7 mouse cellular contexts compared by ENCODE assay signal in genomic region chr7:38019770-38020169, GRCm38 (mm10). TPM values are rescaled to one million over a fixed set of nuclear protein-coding genes. Genes with fewer than 3 reads are reported as not detected.
DNase-seq lines count a peak whose midpoint lies in the region; ATAC-seq and TF ChIP-seq lines count a peak whose summit lies in the region.

No protein-coding gene starts in this region.

- WGBS in lung, postnatal 0 days, result 43% methylated on average over 2 of the region's 2 CpGs
- 49% methylated on average over 2 of the region's 2 CpGs for WGBS in lung, adult 2 months
- WGBS in forebrain, embryonic 13.5 days, result 42% methylated on average over 2 of the region's 2 CpGs
- WGBS in limb, embryonic 14.5 days, result 26% methylated on average over 2 of the region's 2 CpGs
- 38% methylated on average over 2 of the region's 2 CpGs for WGBS in stomach, embryonic 14.5 days

- no peaks in the 10 kb centered on the region for H3K36me3 ChIP-seq in lung, postnatal 0 days (ENCODE audit: insufficient read depth, low read length)
- no peaks in the 10 kb centered on the region for H3K36me3 ChIP-seq in forebrain, embryonic 13.5 days (ENCODE audit: poor library complexity, severe bottlenecking)
- no peaks in the 10 kb centered on the region for H3K36me3 ChIP-seq in limb, embryonic 14.5 days (ENCODE audit: control insufficient read depth, insufficient read depth, low read length)
- H3K36me3 ChIP-seq in stomach, embryonic 14.5 days (ENCODE audit: control insufficient read depth, insufficient read depth, low read length), result no peaks in the 10 kb centered on the region

- H3K27ac ChIP-seq in lung, postnatal 0 days (ENCODE audit: low read length), result no peak overlapping the region
- H3K27ac ChIP-seq in forebrain, embryonic 13.5 days, result no peak overlapping the region
- no peak overlapping the region for H3K27ac ChIP-seq in limb, embryonic 14.5 days (replicated peaks; ENCODE audit: low read depth, low read length)
- no peak overlapping the region for H3K27ac ChIP-seq in stomach, embryonic 14.5 days (ENCODE audit: low read length)

- no peak for ATAC-seq in lung, postnatal 0 days
- ATAC-seq in forebrain, embryonic 13.5 days, result peak; percentile 48
- no peak; the same call in 1 of the 2 replicates for ATAC-seq in limb, embryonic 14.5 days (ENCODE audit: low FRiP score, low read depth)
- peak; percentile 10; the same call in 1 of the 2 replicates for ATAC-seq in stomach, embryonic 14.5 days (ENCODE audit: insufficient number of reproducible peaks, insufficient read depth, low FRiP score, low read depth)
- ATAC-seq in megakaryocyte-erythroid progenitor cell, adult 5-6 weeks (replicated peaks; ENCODE audit: low FRiP score, low TSS enrichment, poor library complexity, severe bottlenecking), result no peak

- no peak for TF ChIP-seq POLR2A in lung, adult 2 months (IDR thresholded peaks at IDR 0.05; ENCODE audit: borderline replicate concordance, extremely low read depth, low read depth, low read length)
- no peak for TF ChIP-seq POLR2A in limb, embryonic 14.5 days (IDR thresholded peaks at IDR 0.05; ENCODE audit: borderline replicate concordance, extremely low read depth, insufficient read depth, insufficient read length)

- TF ChIP-seq EP300 in lung, postnatal 0 days (IDR thresholded peaks at IDR 0.05), result no peak

- no peaks in the 10 kb centered on the region for H3K27me3 ChIP-seq in lung, postnatal 0 days (replicated peaks; ENCODE audit: insufficient read depth, low read length)
- H3K27me3 ChIP-seq in forebrain, embryonic 13.5 days, result no peaks in the 10 kb centered on the region; the same call in 1 of the 2 replicates
- H3K27me3 ChIP-seq in limb, embryonic 14.5 days (ENCODE audit: control insufficient read depth, insufficient read depth, low read length), result no peaks in the 10 kb centered on the region
- H3K27me3 ChIP-seq in stomach, embryonic 14.5 days (ENCODE audit: control insufficient read depth, insufficient read depth, low read length), result no peaks in the 10 kb centered on the region

- no peaks in the 10 kb centered on the region for H3K4me1 ChIP-seq in lung, postnatal 0 days (ENCODE audit: insufficient read depth, low read depth, low read length)
- H3K4me1 ChIP-seq in lung, adult 2 months (ENCODE audit: control insufficient read depth, insufficient read depth, low read length), result peaks cover 3% of the 10 kb centered on the region
- peaks cover 18% of the 10 kb centered on the region; the same call in 1 of the 2 replicates for H3K4me1 ChIP-seq in forebrain, embryonic 13.5 days
- no peaks in the 10 kb centered on the region for H3K4me1 ChIP-seq in limb, embryonic 14.5 days (ENCODE audit: control insufficient read depth, insufficient read depth, low read length)
- H3K4me1 ChIP-seq in stomach, embryonic 14.5 days (ENCODE audit: control insufficient read depth, insufficient read depth, low read length), result no peaks in the 10 kb centered on the region

- no peak for DNase-seq in lung, postnatal 0 days (ENCODE audit: low spot score)
- no peak for DNase-seq in lung, adult 2 months
- DNase-seq in limb, embryonic 14.5 days (ENCODE audit: low spot score), result no peak
- DNase-seq in adrenal gland, postnatal 36 days, result no peak

- no peak for TF ChIP-seq CTCF in lung, postnatal 0 days (IDR thresholded peaks at IDR 0.05)
- no peak for TF ChIP-seq CTCF in lung, adult 2 months (IDR thresholded peaks at IDR 0.05; ENCODE audit: insufficient read depth, low read length)

- H3K9ac ChIP-seq in lung, postnatal 0 days (replicated peaks; ENCODE audit: low read depth), result no peak overlapping the region
- H3K9ac ChIP-seq in forebrain, embryonic 13.5 days, result peak overlapping the region; percentile 86
- H3K9ac ChIP-seq in limb, embryonic 14.5 days (ENCODE audit: low read depth, low read length, severe bottlenecking), result no peak overlapping the region
- no peak overlapping the region for H3K9ac ChIP-seq in stomach, embryonic 14.5 days (replicated peaks; ENCODE audit: low read depth, low read length)

- no peaks in the 10 kb centered on the region for H3K9me3 ChIP-seq in lung, postnatal 0 days (ENCODE audit: low read length)
- H3K9me3 ChIP-seq in forebrain, embryonic 13.5 days (replicated peaks), result no peaks in the 10 kb centered on the region
- H3K9me3 ChIP-seq in limb, embryonic 14.5 days (ENCODE audit: control insufficient read depth, low read length), result no peaks in the 10 kb centered on the region
- H3K9me3 ChIP-seq in stomach, embryonic 14.5 days (ENCODE audit: control insufficient read depth, low read depth, low read length), result no peaks in the 10 kb centered on the region

- H3K4me2 ChIP-seq in lung, postnatal 0 days (replicated peaks; ENCODE audit: low read depth, low read length), result peak overlapping the region; percentile 79
- H3K4me2 ChIP-seq in forebrain, embryonic 13.5 days, result peak overlapping the region; percentile 73
- H3K4me2 ChIP-seq in limb, embryonic 14.5 days (replicated peaks; ENCODE audit: low read depth, low read length, severe bottlenecking), result peak overlapping the region; percentile 72
- H3K4me2 ChIP-seq in stomach, embryonic 14.5 days (replicated peaks; ENCODE audit: low read depth, low read length), result peak overlapping the region; percentile 50

- H3K4me3 ChIP-seq in lung, postnatal 0 days (ENCODE audit: low read depth, low read length), result peak overlapping the region; percentile 89
- no peak overlapping the region for H3K4me3 ChIP-seq in lung, adult 2 months (replicated peaks; ENCODE audit: extremely low read depth, low read depth, low read length)
- H3K4me3 ChIP-seq in forebrain, embryonic 13.5 days, result peak overlapping the region; percentile 91
- peak overlapping the region; percentile 92 for H3K4me3 ChIP-seq in limb, embryonic 14.5 days (replicated peaks; ENCODE audit: low read length)
- H3K4me3 ChIP-seq in stomach, embryonic 14.5 days (ENCODE audit: low read depth, low read length), result peak overlapping the region; percentile 92

RNA-seq across cellular contexts. Expression of gene Uri1, which starts 3.6 kb away (rescaled TPM):
- polyA plus RNA-seq in lung, postnatal 0 days (2015; fragmentation: Nextera tagmentation; extraction: Ambion mirVana), result 32.8 and 33.9 TPM in 2 replicates
- 8.1 and 12.1 TPM in 2 replicates for polyA plus RNA-seq in lung, adult 2 months (2012; rRNA removed)
- polyA plus RNA-seq in forebrain, embryonic 13.5 days (2015; fragmentation: Nextera tagmentation; extraction: Ambion mirVana), result 35.0 and 37.7 TPM in 2 replicates
- polyA plus RNA-seq in limb, embryonic 14.5 days (2012; rRNA removed), result 22.7 and 29.0 TPM in 2 replicates
- polyA plus RNA-seq in limb, embryonic 14.5 days (2014; fragmentation: Nextera tagmentation; extraction: Ambion mirVana), result 42.6 and 43.4 TPM in 2 replicates
- 42.0 and 45.2 TPM in 2 replicates for polyA plus RNA-seq in stomach, embryonic 14.5 days (2014; fragmentation: Nextera tagmentation; extraction: Ambion mirVana)
- total RNA-seq in adrenal gland, postnatal 36 days (2021), result 10 to 100 TPM; 42.2 to 66.2 TPM
- total RNA-seq in megakaryocyte-erythroid progenitor cell, adult 5-6 weeks (2014; fragmentation: Nextera tagmentation), result 45.5 and 75.1 TPM in 2 replicates
- total RNA-seq in megakaryocyte-erythroid progenitor cell, adult 5-6 weeks (2017), result 72.2 and 75.2 TPM in 2 replicates

Comparison
In these comparisons a context has a peak if more than half of its experiments do, and no peak if none do; other contexts are left out.
1. ATAC-seq: peak in forebrain, embryonic 13.5 days (single experiment) and stomach, embryonic 14.5 days (single experiment); none in lung, postnatal 0 days (single experiment), limb, embryonic 14.5 days (single experiment) and megakaryocyte-erythroid progenitor cell, adult 5-6 weeks (single experiment).
2. Peak in every context shown above with its lines, with median percentiles within 50 percentile points of each other: H3K4me2 ChIP-seq.